Mouse (Mus musculus): ENCODE results near the gene Patl1. TPM values are rescaled to one million over a fixed set of nuclear protein-coding genes. Genes with fewer than 3 reads are reported as not detected.
"Not testable (repeated sequence)": the region's sequence is repeated elsewhere in the genome, so short reads cannot be mapped to it uniquely, and the experiment has no call there.

The Patl1 gene
- polyA plus RNA-seq, 1 experiment from 2014 or later = 21.7 TPM

DNA sequence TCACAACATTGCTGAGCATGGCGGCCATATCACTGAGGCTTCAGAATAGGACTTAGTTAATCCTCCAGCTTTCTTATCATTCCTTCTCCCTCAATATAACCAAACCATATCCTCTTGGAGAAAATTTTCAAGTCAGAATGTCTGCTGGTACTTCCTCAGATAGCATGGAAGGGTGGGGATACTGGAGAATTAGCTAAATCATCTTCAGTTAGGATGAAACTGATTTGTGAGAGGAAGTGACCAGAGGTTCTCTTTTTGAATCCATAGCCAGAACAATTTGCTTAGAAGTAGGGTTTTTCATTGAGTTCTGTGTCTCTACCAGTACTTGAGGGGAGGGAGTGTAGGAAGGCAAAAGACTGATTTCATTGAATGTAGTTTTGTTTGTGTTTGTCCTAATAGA is 9.9 kb downstream of the Patl1 start:
- Histone ChIP-seq H3K4me3 (ENCODE audit: low read depth, low read length) (no peak overlapping the region), H3K9ac (ENCODE audit: low read depth, low read length) (no peak overlapping the region), H3K27me3 (replicated peaks; ENCODE audit: control insufficient read depth, insufficient read depth, low read length) (no peaks in the 10 kb centered on the region), H3K4me1 (replicated peaks; ENCODE audit: control insufficient read depth, insufficient read depth, low read length) (no peaks in the 10 kb centered on the region), H3K36me3 (ENCODE audit: control insufficient read depth, insufficient read depth, low read length) (peaks cover 27% of the 10 kb centered on the region), H3K9me3 (ENCODE audit: control insufficient read depth, low read length) (no peaks in the 10 kb centered on the region), H3K4me2 (no peak overlapping the region), H3K27ac (ENCODE audit: low read depth, low read length) (no peak overlapping the region)
- DNase-seq (ENCODE audit: low spot score) (no peak), ATAC-seq (replicated peaks; ENCODE audit: low FRiP score) (no peak)
- WGBS = 93% methylated on average over 1 of the region's 1 CpGs

DNA sequence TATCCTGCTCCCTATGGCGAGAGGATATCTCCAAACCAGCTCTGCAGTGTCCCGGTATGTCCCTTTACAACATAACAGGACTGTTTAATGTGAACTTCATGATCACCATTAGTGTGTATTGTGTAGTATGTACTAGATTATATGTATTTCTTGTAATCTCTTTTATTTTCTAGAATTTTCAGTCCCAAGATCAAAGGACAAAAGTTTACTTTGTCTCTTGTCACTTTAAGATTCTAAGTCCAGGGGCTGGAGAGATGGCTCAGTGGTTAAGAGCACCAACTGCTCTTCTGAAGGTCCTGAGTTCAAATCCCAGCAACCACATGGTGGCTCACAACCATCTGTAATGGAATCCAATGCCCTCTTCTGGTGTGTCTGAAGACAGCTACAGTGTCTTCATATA is 10.3 kb downstream of the Patl1 start:
- not testable (repeated sequence) for H3K4me2 ChIP-seq
- WGBS = 95% methylated on average over 2 of the region's 2 CpGs
- peaks cover 27% of the 10 kb centered on the region for H3K36me3 ChIP-seq (ENCODE audit: control insufficient read depth, insufficient read depth, low read length)

DNA sequence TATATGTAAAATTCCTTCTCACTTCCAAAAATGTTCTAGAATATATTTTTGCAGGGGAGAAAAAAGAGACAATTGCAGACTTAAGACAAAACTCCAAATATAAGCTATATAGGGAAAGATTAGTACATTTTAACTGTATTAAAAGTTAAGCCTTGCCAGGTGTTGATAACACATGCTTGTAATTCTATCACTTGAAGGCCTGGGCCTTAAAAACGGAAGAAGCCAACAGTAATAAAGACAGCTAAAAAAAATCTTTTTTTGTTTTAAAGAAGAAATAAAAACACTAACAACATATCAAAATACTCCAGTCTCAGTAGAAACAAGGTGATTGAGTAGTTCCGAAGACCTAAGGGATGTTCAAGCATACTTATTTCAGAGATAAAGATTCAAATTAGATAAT is 14.2 kb downstream of the Patl1 start:
- no peaks in the 10 kb centered on the region for H3K27me3 ChIP-seq (replicated peaks; ENCODE audit: control insufficient read depth, insufficient read depth, low read length)
- no peaks in the 10 kb centered on the region for H3K9me3 ChIP-seq (ENCODE audit: control insufficient read depth, low read length)
- no peak overlapping the region for H3K4me2 ChIP-seq
- H3K27ac ChIP-seq (ENCODE audit: low read depth, low read length) = no peak overlapping the region
- 86% methylated on average over 2 of the region's 2 CpGs for whole genome bisulfite sequencing
- no peak overlapping the region for H3K9ac ChIP-seq (ENCODE audit: low read depth, low read length)
- H3K4me3 ChIP-seq (ENCODE audit: low read depth, low read length) = no peak overlapping the region
- DNase-seq (ENCODE audit: low spot score) = no peak
- ATAC-seq (replicated peaks; ENCODE audit: low FRiP score) = no peak
- H3K36me3 ChIP-seq (ENCODE audit: control insufficient read depth, insufficient read depth, low read length) = peaks cover 40% of the 10 kb centered on the region
- H3K4me1 ChIP-seq (replicated peaks; ENCODE audit: control insufficient read depth, insufficient read depth, low read length) = no peaks in the 10 kb centered on the region

More for the DNA sequence above, 10.3 kb downstream of the Patl1 start:
- not testable (repeated sequence) for H3K9me3 ChIP-seq (ENCODE audit: control insufficient read depth, low read length); H3K27me3 ChIP-seq (replicated peaks; ENCODE audit: control insufficient read depth, insufficient read depth, low read length); DNase-seq (ENCODE audit: low spot score); H3K27ac ChIP-seq (ENCODE audit: low read depth, low read length); H3K4me3 ChIP-seq (ENCODE audit: low read depth, low read length); H3K4me1 ChIP-seq (replicated peaks; ENCODE audit: control insufficient read depth, insufficient read depth, low read length); H3K9ac ChIP-seq (ENCODE audit: low read depth, low read length); ATAC-seq (replicated peaks; ENCODE audit: low FRiP score)

DNA sequence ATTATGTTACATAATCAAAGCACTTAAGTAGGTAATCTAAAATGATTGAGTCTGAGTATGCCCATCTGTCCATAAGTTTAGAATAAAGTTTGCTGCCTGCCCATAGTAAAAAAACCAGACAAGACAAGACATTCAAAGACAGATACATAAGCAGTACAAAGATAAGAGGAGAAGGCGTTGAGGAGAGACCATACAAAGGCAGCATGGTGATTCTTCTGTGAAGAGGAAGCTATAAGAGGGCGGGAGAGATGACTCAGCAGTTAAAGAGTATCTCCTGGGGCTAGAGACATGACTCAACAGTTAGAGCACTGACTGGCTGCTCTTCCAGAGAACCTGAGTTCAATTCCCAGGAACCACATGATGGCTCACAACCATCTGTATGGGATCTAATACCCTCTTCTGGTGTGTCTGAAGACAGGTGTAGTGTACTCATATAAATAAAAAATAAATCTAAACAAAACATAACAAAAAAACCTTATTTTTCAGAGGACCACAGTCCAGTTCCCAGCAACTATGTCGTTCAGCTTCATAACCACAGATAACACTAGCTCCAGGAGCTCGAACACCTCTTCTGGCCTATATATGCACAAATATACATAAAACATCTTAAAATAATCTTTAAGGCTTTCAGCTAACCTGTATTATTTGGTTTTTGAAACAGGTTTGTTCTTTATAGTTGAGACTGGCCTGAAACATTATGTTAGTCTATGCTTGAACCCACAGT is 16.0 kb downstream of the Patl1 start:
- H3K27me3 ChIP-seq (replicated peaks; ENCODE audit: control insufficient read depth, insufficient read depth, low read length) = no peaks in the 10 kb centered on the region
- H3K27ac ChIP-seq (ENCODE audit: low read depth, low read length) = peak overlapping the region; percentile 45; the same call in 1 of the 2 replicates
- WGBS = 52% methylated on average over 4 of the region's 4 CpGs
- H3K36me3 ChIP-seq (ENCODE audit: control insufficient read depth, insufficient read depth, low read length) = peaks cover 43% of the 10 kb centered on the region
- H3K9ac ChIP-seq (ENCODE audit: low read depth, low read length) = no peak overlapping the region
- H3K4me3 ChIP-seq (ENCODE audit: low read depth, low read length) = no peak overlapping the region
- no peak overlapping the region for H3K4me2 ChIP-seq
- DNase-seq (ENCODE audit: low spot score) = no peak
- ATAC-seq (replicated peaks; ENCODE audit: low FRiP score) = peak; percentile 97
- no peaks in the 10 kb centered on the region for H3K9me3 ChIP-seq (ENCODE audit: control insufficient read depth, low read length)
- no peaks in the 10 kb centered on the region for H3K4me1 ChIP-seq (replicated peaks; ENCODE audit: control insufficient read depth, insufficient read depth, low read length)

DNA sequence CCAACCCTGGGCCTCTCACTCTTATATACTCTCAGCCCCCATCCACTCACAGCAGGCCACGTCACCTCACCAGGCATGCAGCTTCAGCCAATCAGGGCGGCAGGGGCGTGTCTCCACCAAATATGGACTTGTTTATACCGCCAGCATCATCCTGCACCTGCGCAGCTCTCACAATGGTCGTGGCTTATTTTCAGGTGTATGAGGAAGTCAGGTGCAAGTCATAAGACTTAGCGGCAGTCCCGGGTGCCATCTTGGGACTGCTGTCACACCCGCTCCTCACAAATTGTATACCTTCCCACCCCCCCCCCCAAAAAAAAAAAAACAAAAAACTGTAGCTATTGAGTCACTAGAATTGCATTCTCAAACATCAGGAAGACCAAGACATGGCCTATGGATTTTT is 34.3 kb downstream of the Patl1 start:
- not testable (repeated sequence) for H3K4me1 ChIP-seq (replicated peaks; ENCODE audit: control insufficient read depth, insufficient read depth, low read length); H3K27ac ChIP-seq (ENCODE audit: low read depth, low read length); H3K27me3 ChIP-seq (replicated peaks; ENCODE audit: control insufficient read depth, insufficient read depth, low read length); ATAC-seq (replicated peaks; ENCODE audit: low FRiP score); H3K4me3 ChIP-seq (ENCODE audit: low read depth, low read length); H3K4me2 ChIP-seq; H3K9me3 ChIP-seq (ENCODE audit: control insufficient read depth, low read length); H3K9ac ChIP-seq (ENCODE audit: low read depth, low read length)
- peaks cover 19% of the 10 kb centered on the region for H3K36me3 ChIP-seq (ENCODE audit: control insufficient read depth, insufficient read depth, low read length)
- 92% methylated on average over 9 of the region's 9 CpGs for WGBS
- peak; percentile 3 for DNase-seq (ENCODE audit: low spot score)

DNA sequence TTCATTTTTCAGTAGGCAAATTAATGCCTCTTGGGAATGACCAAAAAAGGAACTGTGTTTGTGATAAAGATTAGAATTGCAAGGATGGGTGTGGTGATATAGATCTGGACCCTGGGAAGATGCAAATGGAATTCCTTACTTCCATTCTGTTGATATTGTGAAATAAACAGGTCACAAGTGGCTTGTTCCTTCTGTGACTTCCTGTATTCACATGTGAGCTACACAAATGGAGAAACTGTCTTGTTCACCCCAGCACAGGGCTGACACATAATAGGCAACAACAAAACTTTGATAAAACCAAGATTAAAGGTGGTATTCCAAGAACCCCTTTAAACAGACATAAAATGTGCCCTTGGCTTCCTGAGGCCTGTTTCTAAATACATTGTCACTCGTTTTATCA is 37.7 kb downstream of the Patl1 start:
- WGBS = 47% methylated on average over 1 of the region's 1 CpGs
- no peaks in the 10 kb centered on the region for H3K9me3 ChIP-seq (ENCODE audit: control insufficient read depth, low read length)
- no peaks in the 10 kb centered on the region for H3K27me3 ChIP-seq (replicated peaks; ENCODE audit: control insufficient read depth, insufficient read depth, low read length)
- DNase-seq (ENCODE audit: low spot score) (no peak), ATAC-seq (replicated peaks; ENCODE audit: low FRiP score) (no peak)
- H3K27ac ChIP-seq (ENCODE audit: low read depth, low read length) = no peak overlapping the region
- no peak overlapping the region for H3K4me2 ChIP-seq
- H3K4me3 ChIP-seq (ENCODE audit: low read depth, low read length) = no peak overlapping the region
- no peak overlapping the region for H3K9ac ChIP-seq (ENCODE audit: low read depth, low read length)
- H3K36me3 ChIP-seq (ENCODE audit: control insufficient read depth, insufficient read depth, low read length) = peaks cover 2% of the 10 kb centered on the region; the same call in 1 of the 2 replicates
- H3K4me1 ChIP-seq (replicated peaks; ENCODE audit: control insufficient read depth, insufficient read depth, low read length) = no peaks in the 10 kb centered on the region; the same call in 1 of the 2 replicates

DNA sequence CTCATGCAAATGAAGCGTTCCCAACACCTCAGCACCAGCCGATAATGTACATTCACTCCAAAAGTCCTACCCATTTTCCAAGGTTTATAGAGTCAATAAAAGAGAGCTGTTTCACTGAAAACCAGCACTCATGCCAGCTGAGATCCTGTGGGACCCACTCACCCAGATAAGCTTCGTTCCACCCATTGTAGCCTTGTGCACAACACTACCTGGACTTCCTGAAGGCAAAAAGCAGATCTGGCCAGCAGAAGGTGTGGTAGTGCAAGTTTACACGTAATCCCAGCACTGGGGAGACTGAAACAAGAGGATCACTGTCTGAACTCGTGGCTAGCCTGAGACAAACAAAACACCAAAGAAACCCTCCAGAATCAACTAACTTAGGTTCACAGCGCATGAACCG is 38.5 kb downstream of the Patl1 start:
- no peaks in the 10 kb centered on the region for H3K27me3 ChIP-seq (replicated peaks; ENCODE audit: control insufficient read depth, insufficient read depth, low read length)
- no peaks in the 10 kb centered on the region for H3K9me3 ChIP-seq (ENCODE audit: control insufficient read depth, low read length)
- 71% methylated on average over 7 of the region's 7 CpGs for WGBS
- H3K36me3 ChIP-seq (ENCODE audit: control insufficient read depth, insufficient read depth, low read length) = no peaks in the 10 kb centered on the region; the same call in 1 of the 2 replicates
- H3K9ac ChIP-seq (ENCODE audit: low read depth, low read length) = no peak overlapping the region
- H3K4me3 ChIP-seq (ENCODE audit: low read depth, low read length) = no peak overlapping the region
- H3K27ac ChIP-seq (ENCODE audit: low read depth, low read length) = no peak overlapping the region
- H3K4me1 ChIP-seq (replicated peaks; ENCODE audit: control insufficient read depth, insufficient read depth, low read length) = no peaks in the 10 kb centered on the region; the same call in 1 of the 2 replicates
- H3K4me2 ChIP-seq = no peak overlapping the region
- ATAC-seq (replicated peaks; ENCODE audit: low FRiP score) (no peak), DNase-seq (ENCODE audit: low spot score) (no peak)

DNA sequence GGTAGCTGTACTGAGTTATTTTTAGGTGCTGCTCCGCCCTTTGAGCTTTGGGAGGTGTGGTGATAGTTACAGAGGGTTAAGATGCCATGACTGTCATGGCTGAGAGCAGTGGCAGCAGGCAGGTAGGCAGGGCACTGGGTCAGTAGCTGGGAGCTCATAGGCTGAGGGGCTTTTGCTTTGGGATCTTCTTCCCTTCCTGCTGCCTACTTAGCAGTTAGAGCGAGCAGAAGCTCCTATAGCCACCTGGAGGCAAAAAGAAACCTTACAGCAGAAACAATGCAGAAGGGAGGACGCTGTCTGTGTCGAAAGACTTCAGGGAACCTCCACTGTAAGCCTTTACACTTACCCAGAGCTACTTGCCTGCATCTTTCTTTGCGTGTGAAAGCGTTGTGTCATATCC is 42.0 kb downstream of the Patl1 start:
- Histone ChIP-seq H3K27me3 (replicated peaks; ENCODE audit: control insufficient read depth, insufficient read depth, low read length) (no peaks in the 10 kb centered on the region), H3K4me3 (ENCODE audit: low read depth, low read length) (no peak overlapping the region), H3K9ac (ENCODE audit: low read depth, low read length) (no peak overlapping the region), H3K36me3 (ENCODE audit: control insufficient read depth, insufficient read depth, low read length) (no peaks in the 10 kb centered on the region), H3K4me2 (no peak overlapping the region), H3K4me1 (replicated peaks; ENCODE audit: control insufficient read depth, insufficient read depth, low read length) (no peaks in the 10 kb centered on the region; the same call in 1 of the 2 replicates), H3K27ac (ENCODE audit: low read depth, low read length) (no peak overlapping the region), H3K9me3 (ENCODE audit: control insufficient read depth, low read length) (no peaks in the 10 kb centered on the region)
- ATAC-seq (replicated peaks; ENCODE audit: low FRiP score) (no peak), DNase-seq (ENCODE audit: low spot score) (no peak)
- WGBS = 34% methylated on average over 6 of the region's 6 CpGs

DNA sequence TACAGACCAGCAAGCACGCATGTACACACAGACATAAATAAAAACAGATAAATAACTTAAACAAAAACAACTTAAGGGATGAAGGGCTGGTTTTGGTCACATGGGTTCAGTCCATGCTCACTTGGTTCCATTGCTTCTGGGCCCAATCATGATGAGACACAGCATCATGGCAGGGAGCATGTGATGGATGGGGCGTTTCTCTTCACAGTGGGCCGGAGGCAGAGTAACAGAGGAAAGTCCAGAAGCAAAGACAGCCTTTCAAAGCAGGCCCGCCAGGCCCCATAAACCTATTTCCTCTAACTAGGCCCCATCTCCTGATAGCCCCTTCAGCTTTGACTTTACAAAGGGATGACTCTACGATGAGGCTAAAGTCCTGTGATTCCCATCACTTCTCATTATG is 44.4 kb downstream of the Patl1 start:
- no peaks in the 10 kb centered on the region for H3K27me3 ChIP-seq (replicated peaks; ENCODE audit: control insufficient read depth, insufficient read depth, low read length)
- H3K9me3 ChIP-seq (ENCODE audit: control insufficient read depth, low read length) = no peaks in the 10 kb centered on the region
- H3K4me1 ChIP-seq (replicated peaks; ENCODE audit: control insufficient read depth, insufficient read depth, low read length) = no peaks in the 10 kb centered on the region; the same call in 1 of the 2 replicates
- H3K4me2 ChIP-seq = no peak overlapping the region
- no peak overlapping the region for H3K9ac ChIP-seq (ENCODE audit: low read depth, low read length)
- ATAC-seq (replicated peaks; ENCODE audit: low FRiP score) = no peak
- no peak for DNase-seq (ENCODE audit: low spot score)
- no peak overlapping the region for H3K27ac ChIP-seq (ENCODE audit: low read depth, low read length)
- 80% methylated on average over 5 of the region's 5 CpGs for WGBS
- no peaks in the 10 kb centered on the region for H3K36me3 ChIP-seq (ENCODE audit: control insufficient read depth, insufficient read depth, low read length)
- no peak overlapping the region for H3K4me3 ChIP-seq (ENCODE audit: low read depth, low read length)

Data from liver, embryonic 11.5 days (tissue).